Mouse (Mus musculus): ENCODE data around the gene Aph1c. TPM values are rescaled to one million over a fixed set of nuclear protein-coding genes. Genes with fewer than 3 reads are reported as not detected.
"Not testable (repeated sequence)": the region's sequence is repeated elsewhere in the genome, so short reads cannot be mapped to it uniquely, and the experiment has no call there.

The Aph1c gene
- 1 to 10 TPM; 6.5 to 8.0 TPM for total RNA-seq (2021)

GRCm38 (mm10) chr9:66834318-66835096 is at the start of gene Aph1c:
Gene Aph1c, minus strand, starts transcription at chr9:66834726.
- DNase-seq (ENCODE audit: extremely low spot score in 1 of 2, low spot score in 1 of 2), result peak; percentile 88 to 90

GRCm38 (mm10) chr9:66883500-66883899 is 49.0 kb upstream of the Aph1c start:
- DNase-seq (ENCODE audit: extremely low spot score in 1 of 2, low spot score in 1 of 2), result no peak

GRCm38 (mm10) chr9:66882406-66882821 is 47.9 kb upstream of the Aph1c start:
- DNase-seq (ENCODE audit: extremely low spot score in 1 of 2, low spot score in 1 of 2), result no peak

- DNase-seq (ENCODE audit: extremely low spot score in 1 of 2, low spot score in 1 of 2), result no peak
Observed at GRCm38 (mm10) chr9:66881858-66882257, 47.3 kb upstream of the Aph1c start.

- no peak for DNase-seq (ENCODE audit: extremely low spot score in 1 of 2, low spot score in 1 of 2)
Observed at GRCm38 (mm10) chr9:66880752-66881151, 46.2 kb upstream of the Aph1c start.

- DNase-seq (ENCODE audit: extremely low spot score in 1 of 2, low spot score in 1 of 2), result no peak
Observed at GRCm38 (mm10) chr9:66879486-66879885, 45.0 kb upstream of the Aph1c start.

- DNase-seq (ENCODE audit: extremely low spot score in 1 of 2, low spot score in 1 of 2), result no peak
Observed at GRCm38 (mm10) chr9:66878899-66879298, 44.4 kb upstream of the Aph1c start.

- DNase-seq (ENCODE audit: extremely low spot score in 1 of 2, low spot score in 1 of 2), result no peak
Observed at GRCm38 (mm10) chr9:66876577-66876976, 42.1 kb upstream of the Aph1c start.

GRCm38 (mm10) chr9:66874297-66874696 is 39.8 kb upstream of the Aph1c start:
- no peak for DNase-seq (ENCODE audit: extremely low spot score in 1 of 2, low spot score in 1 of 2)

GRCm38 (mm10) chr9:66873531-66873930 is 39.0 kb upstream of the Aph1c start:
- no peak for DNase-seq (ENCODE audit: extremely low spot score in 1 of 2, low spot score in 1 of 2)

GRCm38 (mm10) chr9:66873009-66873408 is 38.5 kb upstream of the Aph1c start:
- not testable (repeated sequence) for DNase-seq (ENCODE audit: extremely low spot score in 1 of 2, low spot score in 1 of 2)

- no peak for DNase-seq (ENCODE audit: extremely low spot score in 1 of 2, low spot score in 1 of 2)
Observed at GRCm38 (mm10) chr9:66872015-66872727, 37.6 kb upstream of the Aph1c start.

- DNase-seq (ENCODE audit: extremely low spot score in 1 of 2, low spot score in 1 of 2), result no peak
Observed at GRCm38 (mm10) chr9:66864708-66865107, 30.2 kb upstream of the Aph1c start.

GRCm38 (mm10) chr9:66863456-66863855 is 28.9 kb upstream of the Aph1c start:
- no peak for DNase-seq (ENCODE audit: extremely low spot score in 1 of 2, low spot score in 1 of 2)

- no peak for DNase-seq (ENCODE audit: extremely low spot score in 1 of 2, low spot score in 1 of 2)
Observed at GRCm38 (mm10) chr9:66862202-66862601, 27.7 kb upstream of the Aph1c start.

- no peak for DNase-seq (ENCODE audit: extremely low spot score in 1 of 2, low spot score in 1 of 2)
Observed at GRCm38 (mm10) chr9:66861104-66861767, 26.7 kb upstream of the Aph1c start.

- DNase-seq (ENCODE audit: extremely low spot score in 1 of 2, low spot score in 1 of 2), result no peak
Observed at GRCm38 (mm10) chr9:66859523-66859922, 25.0 kb upstream of the Aph1c start.

GRCm38 (mm10) chr9:66855865-66856264 is 21.3 kb upstream of the Aph1c start:
- no peak for DNase-seq (ENCODE audit: extremely low spot score in 1 of 2, low spot score in 1 of 2)

- DNase-seq (ENCODE audit: extremely low spot score in 1 of 2, low spot score in 1 of 2), result no peak
Observed at GRCm38 (mm10) chr9:66852592-66852991, 18.1 kb upstream of the Aph1c start.

GRCm38 (mm10) chr9:66850966-66851365 is 16.4 kb upstream of the Aph1c start:
- no peak for DNase-seq (ENCODE audit: extremely low spot score in 1 of 2, low spot score in 1 of 2)

GRCm38 (mm10) chr9:66846822-66847221 is 12.3 kb upstream of the Aph1c start:
- no peak for DNase-seq (ENCODE audit: extremely low spot score in 1 of 2, low spot score in 1 of 2)

Data from layer of hippocampus, postnatal 25 days (tissue).